Mouse (Mus musculus) kidney, embryonic 15.5 days (tissue): ENCODE measurements at regions not wholly inside any gene's neighbourhood (a gene's known extent, or its start where the extent isn't known, plus 50 kb on each side); places are given as distances from the start of the nearest gene placed in this dataset.

Experiments
- ATAC-seq: fragments of 200-750 bp; cut with Nextera tagmentation; replicated peaks from 2 replicates; pipeline ENCODE4 v1.8.0; 2017; ENCODE audit warnings: moderate TSS enrichment; ENCODE audit not compliant: low FRiP score
- H3K27ac ChIP-seq: fragments of 300-500 bp; sonication (generic); 2 replicates; pipeline ENCODE4 v1.5.1; 2015; ENCODE audit warnings: mild to moderate bottlenecking, inconsistent platforms
- H3K27me3 ChIP-seq: fragments of 300-500 bp; sonication (generic); 2 replicates; pipeline ENCODE4 v1.6.1; 2015; ENCODE audit warnings: inconsistent platforms
- H3K36me3 ChIP-seq: fragments of 300-500 bp; sonication (generic); 2 replicates; pipeline ENCODE4 v1.6.1; 2015; ENCODE audit warnings: inconsistent platforms
- H3K4me1 ChIP-seq: fragments of 300-500 bp; sonication (generic); 2 replicates; pipeline ENCODE4 v1.6.1; 2015; ENCODE audit warnings: inconsistent platforms
- H3K4me2 ChIP-seq: fragments of 300-500 bp; sonication (generic); 2 replicates; pipeline ENCODE4 v1.6.1; 2015; ENCODE audit warnings: moderate library complexity, mild to moderate bottlenecking, inconsistent platforms
- H3K4me3 ChIP-seq: fragments of 300-500 bp; sonication (generic); replicated peaks from 2 replicates; pipeline ENCODE4 v1.5.1; 2015; ENCODE audit warnings: mild to moderate bottlenecking, inconsistent platforms
- H3K9ac ChIP-seq: fragments of 300-500 bp; sonication (generic); 2 replicates; pipeline ENCODE4 v1.6.1; 2015; ENCODE audit warnings: mild to moderate bottlenecking, inconsistent platforms
- H3K9me3 ChIP-seq: fragments of 300-500 bp; sonication (generic); replicated peaks from 2 replicates; pipeline ENCODE4 v1.6.1; 2016; ENCODE audit warnings: inconsistent platforms
- WGBS: fragments of 180-500 bp; shearing (Covaris S2); methylation state at CpG from one replicate; pipeline ENCODE4 v1.1.7; 2015; ENCODE audit warnings: mixed read lengths; 5-methylcytosine and 5-hydroxymethylcytosine counted together

DNA sequence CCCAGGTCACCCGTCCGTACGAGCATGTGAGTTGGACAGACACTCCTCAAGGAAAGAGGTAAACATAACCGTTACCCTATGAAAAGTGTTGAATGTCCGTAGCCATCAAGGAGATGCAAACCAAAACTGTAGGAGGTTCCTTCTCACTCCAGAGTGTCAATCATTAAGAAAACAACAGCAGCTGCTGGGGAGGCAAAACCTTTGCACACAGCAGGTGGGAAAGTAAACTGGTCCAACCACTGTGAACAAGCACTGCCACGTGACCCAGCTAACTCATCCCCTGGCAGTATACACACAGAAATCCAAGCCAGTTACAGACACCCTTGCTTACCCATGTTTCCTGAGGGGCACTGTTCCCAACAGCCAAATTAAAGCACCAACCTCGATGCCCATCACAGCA lies 54.7 kb upstream of the Irx5 start:
- no peaks in the 10 kb centered on the region for H3K36me3 ChIP-seq
- ATAC-seq, result no peak
- no peak overlapping the region for H3K4me3 ChIP-seq
- H3K27ac ChIP-seq, result no peak overlapping the region
- 66% methylated on average over 7 of the region's 7 CpGs for WGBS
- no peaks in the 10 kb centered on the region for H3K9me3 ChIP-seq
- H3K27me3 ChIP-seq, result 0 out of 2 replicates have a peak, but pooled peaks cover 4% of the 10 kb centered on the region
- no peak overlapping the region for H3K4me2 ChIP-seq
- no peaks in the 10 kb centered on the region for H3K4me1 ChIP-seq
- no peak overlapping the region for H3K9ac ChIP-seq

DNA sequence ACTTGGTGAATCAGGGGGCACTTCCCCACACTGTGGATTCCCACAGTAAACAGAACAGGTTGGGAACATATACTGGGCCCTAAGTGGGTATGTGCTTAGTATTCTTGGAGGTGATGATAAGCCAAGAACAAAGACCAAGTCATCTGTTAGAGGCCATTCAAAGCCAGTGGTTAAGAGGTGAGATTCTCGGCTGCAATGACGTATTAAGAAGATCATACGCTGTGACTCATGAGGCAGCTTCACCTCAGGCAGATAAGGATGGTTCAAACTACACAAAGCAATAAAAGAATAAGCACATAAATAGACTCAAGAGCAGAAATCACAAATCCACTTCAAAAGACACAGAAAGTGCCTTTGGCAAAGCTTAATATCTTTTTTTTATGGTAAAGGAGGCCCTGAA lies 56.4 kb upstream of the Irx5 start:
- 84% methylated on average over 3 of the region's 3 CpGs for WGBS
- Histone ChIP-seq H3K4me2 (no peak overlapping the region), H3K9ac (no peak overlapping the region), H3K27ac (no peak overlapping the region), H3K9me3 (no peaks in the 10 kb centered on the region), H3K4me1 (no peaks in the 10 kb centered on the region), H3K27me3 (peaks cover 8% of the 10 kb centered on the region; the same call in 1 of the 2 replicates), H3K36me3 (no peaks in the 10 kb centered on the region), H3K4me3 (no peak overlapping the region)
- no peak for ATAC-seq

DNA sequence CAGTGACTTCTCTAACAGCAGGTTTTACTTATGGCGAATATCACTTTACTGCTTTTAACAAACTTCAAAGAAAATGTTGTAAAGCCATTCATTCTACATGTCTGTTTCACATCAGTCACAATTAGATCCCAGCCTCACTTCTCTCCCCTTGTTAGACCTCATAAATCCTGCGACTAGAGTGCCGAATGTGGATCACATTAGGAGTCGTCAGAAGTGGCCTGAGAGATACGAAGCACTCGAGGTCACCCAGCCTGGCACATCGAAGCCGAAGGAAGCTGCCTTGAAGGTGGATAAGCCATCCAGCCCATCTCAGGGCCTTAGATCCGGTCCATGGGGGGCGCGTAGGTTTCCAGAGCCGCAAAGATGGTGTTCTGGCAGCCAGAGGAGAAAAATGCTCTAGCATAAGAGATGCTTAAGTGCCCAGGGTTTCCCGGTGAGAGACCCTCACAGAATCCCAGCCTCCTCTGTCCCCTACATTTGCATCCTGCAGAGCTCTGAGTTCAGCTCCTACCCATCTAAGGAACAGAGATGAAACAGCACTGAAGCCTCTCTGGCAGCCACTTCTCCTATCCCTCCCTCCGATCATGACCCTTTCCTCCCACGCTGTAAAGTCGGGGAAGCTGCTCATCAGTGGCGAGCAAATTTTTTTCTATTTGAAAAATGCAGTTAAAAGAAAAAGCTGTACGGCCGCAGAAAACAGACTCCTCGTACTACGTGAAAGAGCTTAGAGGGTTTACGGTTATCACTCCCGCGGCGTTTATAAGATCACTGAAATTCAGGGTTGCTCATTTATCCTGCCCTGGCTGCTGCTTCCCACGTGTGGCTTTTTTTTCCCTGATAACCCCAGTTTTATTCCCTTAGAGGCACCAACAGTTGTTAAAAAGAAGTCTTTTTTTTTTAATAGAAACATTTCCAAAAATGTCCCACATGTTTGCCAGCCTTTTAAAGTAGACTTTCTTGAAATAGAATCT lies 70.3 kb upstream of the Irx5 start:
- Histone ChIP-seq H3K27ac (no peak overlapping the region), H3K4me2 (no peak overlapping the region), H3K9ac (no peak overlapping the region), H3K9me3 (no peaks in the 10 kb centered on the region), H3K27me3 (peaks cover 20% of the 10 kb centered on the region), H3K4me1 (peaks cover 4% of the 10 kb centered on the region), H3K4me3 (no peak overlapping the region), H3K36me3 (no peaks in the 10 kb centered on the region)
- no peak for ATAC-seq
- 39% methylated on average over 26 of the region's 26 CpGs for WGBS

DNA sequence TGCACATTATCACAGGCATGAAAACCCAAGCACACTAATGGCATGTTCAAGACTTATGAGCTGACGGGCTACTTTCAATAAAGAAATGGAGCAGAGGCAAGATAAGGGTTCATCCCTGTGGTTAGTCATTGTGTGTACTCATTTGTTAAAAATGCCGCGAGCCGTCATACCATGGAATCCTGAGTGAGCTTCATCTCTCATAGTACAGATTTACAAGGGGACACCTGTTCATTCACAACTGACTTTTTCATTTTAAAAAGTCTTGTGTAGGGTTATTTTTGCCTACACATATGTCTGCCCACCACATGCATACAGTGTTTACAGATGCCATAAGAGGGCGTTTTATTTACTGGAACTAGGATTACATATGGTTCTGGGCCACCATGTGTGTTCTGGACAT lies 81.7 kb upstream of the Irx5 start:
- H3K27me3 ChIP-seq, result no peaks in the 10 kb centered on the region
- no peak overlapping the region for H3K4me3 ChIP-seq
- no peak for ATAC-seq
- 91% methylated on average over 5 of the region's 5 CpGs for WGBS
- no peak overlapping the region for H3K4me2 ChIP-seq
- no peaks in the 10 kb centered on the region for H3K9me3 ChIP-seq
- no peak overlapping the region for H3K27ac ChIP-seq
- H3K4me1 ChIP-seq, result no peaks in the 10 kb centered on the region
- H3K9ac ChIP-seq, result no peak overlapping the region
- H3K36me3 ChIP-seq, result no peaks in the 10 kb centered on the region

DNA sequence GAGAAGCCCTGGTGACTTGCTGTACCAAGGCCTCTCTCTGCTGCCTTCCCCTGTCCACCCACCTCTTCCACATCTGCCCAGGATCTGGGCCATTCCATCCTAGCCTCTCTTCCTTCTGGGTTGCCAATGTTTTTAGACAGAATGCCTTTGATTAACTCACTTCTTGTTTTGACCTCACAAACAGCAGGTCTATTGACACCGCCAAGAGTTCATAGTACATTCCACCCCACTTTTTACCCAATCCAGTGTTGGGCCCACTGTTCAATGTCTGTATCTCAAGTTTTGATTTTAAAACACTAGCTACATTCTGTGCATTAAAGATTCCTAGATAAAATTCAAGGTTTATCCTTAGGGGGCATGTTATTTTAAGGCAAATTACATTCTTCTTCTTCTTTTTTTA lies 84.7 kb upstream of the Irx5 start:
- Histone ChIP-seq H3K27me3 (no peaks in the 10 kb centered on the region), H3K4me2 (no peak overlapping the region), H3K9ac (no peak overlapping the region), H3K4me3 (no peak overlapping the region), H3K9me3 (peaks cover 5% of the 10 kb centered on the region; the same call in 1 of the 2 replicates), H3K36me3 (no peaks in the 10 kb centered on the region), H3K4me1 (no peaks in the 10 kb centered on the region), H3K27ac (no peak overlapping the region)
- 100% methylated on average over 1 of the region's 1 CpGs for WGBS
- ATAC-seq, result no peak

DNA sequence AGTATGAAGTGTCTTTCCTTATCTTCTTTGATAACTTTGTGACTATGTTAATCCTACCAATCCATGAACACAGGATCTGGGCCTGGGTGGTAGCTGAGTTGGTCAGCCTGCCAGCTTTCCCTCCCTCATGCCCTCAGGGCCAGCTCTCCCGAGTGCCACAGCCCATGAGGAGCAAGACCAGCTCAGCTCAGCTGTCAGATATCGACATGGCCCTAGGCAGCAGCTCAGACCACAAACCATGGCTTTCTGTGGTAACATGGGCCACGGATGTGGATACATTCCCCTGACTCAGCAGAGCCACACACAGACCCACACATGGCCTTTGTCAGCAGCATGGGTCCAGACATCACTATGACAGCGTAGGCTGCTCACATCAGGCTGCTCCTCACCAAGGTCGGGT lies 85.4 kb upstream of the Irx5 start:
- Histone ChIP-seq H3K9ac (no peak overlapping the region), H3K36me3 (no peaks in the 10 kb centered on the region), H3K4me2 (no peak overlapping the region), H3K27me3 (no peaks in the 10 kb centered on the region), H3K27ac (no peak overlapping the region), H3K4me3 (no peak overlapping the region), H3K9me3 (peaks cover 5% of the 10 kb centered on the region; the same call in 1 of the 2 replicates), H3K4me1 (no peaks in the 10 kb centered on the region)
- WGBS, result 76% methylated on average over 5 of the region's 5 CpGs
- ATAC-seq, result no peak

DNA sequence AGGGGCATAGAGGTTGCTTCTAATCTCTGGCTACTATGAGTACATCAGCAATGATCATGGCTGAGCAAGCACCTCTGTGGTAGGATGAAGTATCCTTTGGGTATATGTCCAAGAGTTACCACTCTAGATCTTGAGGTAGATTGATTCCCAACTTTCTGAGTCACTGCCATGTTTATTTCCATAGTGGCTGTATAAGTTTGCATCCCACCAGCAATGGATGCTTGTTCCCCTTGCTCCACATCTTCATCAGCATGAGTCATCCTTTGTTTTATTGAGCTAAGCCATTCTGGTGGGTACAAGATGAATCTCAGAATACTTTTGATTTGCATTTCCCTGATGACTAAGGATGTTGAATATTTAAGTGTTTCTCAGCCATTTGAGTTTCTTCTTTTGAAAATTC lies 86.8 kb upstream of the Irx5 start:
- Histone ChIP-seq H3K9ac (no peak overlapping the region), H3K36me3 (no peaks in the 10 kb centered on the region), H3K9me3 (peaks cover 5% of the 10 kb centered on the region; the same call in 1 of the 2 replicates), H3K4me2 (no peak overlapping the region), H3K4me1 (0 out of 2 replicates have a peak, but pooled peaks cover 4% of the 10 kb centered on the region), H3K4me3 (no peak overlapping the region), H3K27me3 (peaks cover 12% of the 10 kb centered on the region), H3K27ac (no peak overlapping the region)
- ATAC-seq, result no peak

DNA sequence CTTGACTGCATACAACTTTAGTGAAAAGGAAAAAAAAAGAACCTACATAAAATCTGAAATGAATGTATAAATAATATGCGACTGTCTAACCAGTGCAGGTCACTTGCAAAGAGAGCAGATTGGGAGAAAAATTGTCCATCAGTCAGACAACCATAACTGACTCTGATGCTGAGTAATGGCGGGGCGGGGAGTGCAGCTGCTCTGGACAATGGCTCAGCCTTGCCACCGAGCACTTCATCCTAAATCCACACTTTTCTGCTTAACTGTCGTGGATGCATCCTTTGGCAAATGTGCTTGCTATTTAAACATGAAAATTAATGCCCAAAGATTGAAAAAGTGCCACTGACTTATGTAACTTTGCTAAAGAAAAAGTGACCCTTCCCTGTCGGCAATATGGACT lies 90.0 kb upstream of the Irx5 start:
- no peak overlapping the region for H3K4me2 ChIP-seq
- no peaks in the 10 kb centered on the region for H3K36me3 ChIP-seq
- no peak overlapping the region for H3K4me3 ChIP-seq
- ATAC-seq, result no peak
- H3K4me1 ChIP-seq, result 0 out of 2 replicates have a peak, but pooled peaks cover 4% of the 10 kb centered on the region
- H3K27me3 ChIP-seq, result peaks cover 23% of the 10 kb centered on the region
- H3K9me3 ChIP-seq, result peaks cover 5% of the 10 kb centered on the region; the same call in 1 of the 2 replicates
- H3K27ac ChIP-seq, result no peak overlapping the region
- WGBS, result 76% methylated on average over 6 of the region's 6 CpGs
- H3K9ac ChIP-seq, result no peak overlapping the region

DNA sequence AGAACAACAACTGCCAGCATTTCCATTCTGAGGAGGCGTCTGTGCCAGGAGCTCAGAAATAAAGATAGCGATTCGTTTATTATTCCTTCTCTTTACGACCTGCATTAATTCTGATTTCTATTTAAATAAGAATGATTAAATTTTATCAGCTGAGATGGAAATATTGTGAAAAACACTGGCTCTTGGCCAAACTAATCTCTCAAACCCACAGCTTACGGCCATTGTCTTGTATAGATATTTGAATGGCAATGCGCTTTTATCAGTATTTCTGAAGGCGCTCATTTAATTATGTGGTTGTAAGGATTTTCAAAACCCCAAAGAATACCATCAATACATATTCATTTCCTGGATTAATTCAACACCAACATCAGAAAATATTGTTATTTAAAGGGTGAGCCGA lies 97.4 kb upstream of the Irx5 start:
- Histone ChIP-seq H3K27ac (no peak overlapping the region), H3K27me3 (peaks cover 11% of the 10 kb centered on the region), H3K4me3 (no peak overlapping the region), H3K9me3 (no peaks in the 10 kb centered on the region), H3K9ac (no peak overlapping the region), H3K4me1 (no peaks in the 10 kb centered on the region), H3K36me3 (no peaks in the 10 kb centered on the region), H3K4me2 (no peak overlapping the region)
- WGBS, result 92% methylated on average over 8 of the region's 8 CpGs
- ATAC-seq, result no peak

DNA sequence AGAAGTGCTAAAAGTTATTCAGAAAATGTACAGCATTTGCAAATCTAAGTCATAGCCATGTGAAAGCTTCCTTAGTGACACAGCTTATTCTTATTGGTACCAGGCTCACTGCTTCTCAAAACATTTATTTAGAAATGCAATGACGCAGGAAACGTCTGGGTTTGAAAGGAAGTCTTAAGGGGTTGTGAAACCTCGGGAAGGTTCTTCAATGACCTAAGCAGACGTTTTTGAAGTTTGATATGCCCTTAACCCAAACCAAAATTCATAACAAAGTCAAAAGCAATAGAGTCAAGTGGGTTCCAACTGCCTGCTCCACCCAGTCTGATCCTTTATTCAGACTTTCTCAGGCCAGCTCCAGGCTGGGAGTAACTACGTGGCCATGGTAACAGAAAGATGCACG lies 99.2 kb upstream of the Irx5 start:
- WGBS, result 63% methylated on average over 6 of the region's 6 CpGs
- no peak for ATAC-seq
- Histone ChIP-seq H3K36me3 (no peaks in the 10 kb centered on the region), H3K9me3 (no peaks in the 10 kb centered on the region), H3K4me1 (peaks cover 3% of the 10 kb centered on the region; the same call in 1 of the 2 replicates), H3K9ac (no peak overlapping the region), H3K27ac (no peak overlapping the region), H3K4me3 (no peak overlapping the region), H3K27me3 (no peaks in the 10 kb centered on the region), H3K4me2 (no peak overlapping the region)

DNA sequence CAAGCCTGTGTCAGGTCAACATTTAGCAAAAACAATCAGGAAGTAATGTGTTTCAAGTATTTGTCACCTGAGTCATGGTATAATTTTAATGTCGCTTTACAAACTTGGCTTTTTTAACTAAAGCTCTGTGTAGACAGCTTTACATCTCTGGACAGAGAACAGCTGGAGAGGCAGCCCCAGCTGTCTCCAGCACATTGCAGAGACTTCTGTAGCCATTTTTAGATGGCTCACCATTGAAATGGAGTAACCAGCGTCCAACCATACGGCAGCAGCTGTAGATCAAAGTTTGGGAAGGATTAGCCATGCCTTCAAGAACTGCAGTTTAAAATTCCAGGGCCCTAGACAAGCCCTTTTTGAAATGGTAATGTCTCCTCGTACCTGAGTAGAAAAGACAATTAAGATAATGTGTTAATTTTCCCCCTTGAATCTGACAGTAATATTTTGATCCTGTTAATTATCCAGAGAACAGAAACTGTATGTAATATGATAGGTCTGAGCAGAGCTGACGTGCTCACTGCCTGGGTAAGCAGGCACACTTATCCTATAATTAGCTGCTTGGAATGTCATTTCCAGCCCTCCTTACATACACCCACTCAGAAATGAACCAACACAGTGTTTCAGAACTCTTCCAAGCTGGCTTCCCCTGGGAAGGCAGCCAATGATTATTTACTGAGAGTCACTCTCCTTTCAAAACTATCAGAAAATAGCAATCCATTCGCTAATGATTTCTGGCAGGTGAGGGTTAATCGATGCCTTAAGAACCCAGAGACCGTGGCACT lies 104.6 kb upstream of the Irx5 start:
- H3K9me3 ChIP-seq, result no peaks in the 10 kb centered on the region
- H3K4me3 ChIP-seq, result no peak overlapping the region
- no peak overlapping the region for H3K4me2 ChIP-seq
- H3K4me1 ChIP-seq, result peaks cover 10% of the 10 kb centered on the region
- peaks cover 15% of the 10 kb centered on the region; the same call in 1 of the 2 replicates for H3K27me3 ChIP-seq
- no peak overlapping the region for H3K9ac ChIP-seq
- no peak for ATAC-seq
- WGBS, result 42% methylated on average over 8 of the region's 8 CpGs
- H3K27ac ChIP-seq, result no peak overlapping the region
- H3K36me3 ChIP-seq, result no peaks in the 10 kb centered on the region

DNA sequence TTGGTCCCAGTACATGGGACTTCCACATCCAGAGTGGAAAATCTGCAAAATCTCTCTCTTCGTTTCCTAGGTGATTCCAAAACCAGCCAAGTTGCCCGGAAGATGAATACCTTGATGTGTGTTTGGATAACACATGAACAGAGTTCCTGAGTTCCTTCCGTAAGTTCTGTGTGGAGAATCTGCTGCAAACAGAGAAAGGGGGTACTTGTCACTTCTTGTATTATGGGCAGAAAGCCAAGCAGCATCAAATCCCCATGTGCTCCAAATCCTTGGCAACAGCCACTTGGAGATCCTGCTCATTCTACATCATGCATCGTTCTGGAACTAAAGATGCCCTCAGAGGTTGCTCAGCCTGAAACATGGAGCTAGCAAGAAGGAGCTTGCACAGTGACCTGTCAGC lies 111.1 kb upstream of the Irx5 start:
- Histone ChIP-seq H3K27ac (no peak overlapping the region), H3K9ac (no peak overlapping the region), H3K9me3 (no peaks in the 10 kb centered on the region), H3K4me3 (no peak overlapping the region), H3K27me3 (peaks cover 13% of the 10 kb centered on the region; the same call in 1 of the 2 replicates), H3K36me3 (no peaks in the 10 kb centered on the region), H3K4me2 (no peak overlapping the region), H3K4me1 (no peaks in the 10 kb centered on the region)
- no peak for ATAC-seq
- 82% methylated on average over 4 of the region's 4 CpGs for WGBS
